ENCODE assay signal across 10 mouse cellular contexts in the genomic region with DNA sequence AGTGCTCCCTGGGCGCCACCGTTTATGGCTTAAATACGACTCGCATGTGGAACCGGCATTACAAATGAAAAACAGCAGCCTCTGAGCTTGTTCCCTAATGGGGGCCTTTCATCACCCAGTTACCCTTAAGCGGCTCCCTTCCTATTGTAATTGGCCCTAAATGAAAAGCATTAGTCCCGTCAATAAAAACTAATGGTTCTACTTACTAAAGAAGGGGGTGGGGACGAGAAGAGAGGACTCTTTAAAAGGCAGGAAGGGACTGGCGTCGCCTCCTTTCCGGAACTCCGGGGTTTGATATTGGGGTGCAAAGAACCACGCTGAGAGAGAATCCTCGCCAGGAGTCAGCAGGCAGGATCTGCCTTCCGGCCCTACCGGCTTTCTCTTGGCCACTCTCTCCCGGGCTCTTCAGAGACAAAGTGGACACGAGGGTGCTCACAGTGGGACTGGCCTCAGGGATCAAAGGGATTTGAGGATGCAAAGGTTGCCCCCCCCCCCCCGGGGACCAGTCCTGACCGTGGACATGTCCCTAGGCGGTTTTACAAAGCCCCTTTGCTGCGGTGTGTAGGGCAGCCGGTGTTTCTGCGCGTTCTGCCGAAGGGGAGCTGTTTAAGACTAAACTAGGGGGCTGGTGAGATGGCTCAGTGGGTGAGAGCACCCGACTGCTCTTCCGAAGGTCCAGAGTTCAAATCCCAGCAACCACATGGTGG.
A peak's percentile ranks its signal among the peaks of the same experiment; 100 is the strongest.
DNase-seq lines count a peak whose midpoint lies in the region; ATAC-seq lines count a peak whose summit lies in the region.
"Had no signal": no experiment of that assay in that cellular context is flagged by ENCODE, and none has a peak within 500 bp of the region (broad histone marks: within the 10 kb centered on the region; RNA-seq: fewer than 3 reads in every experiment).

No protein-coding gene starts in this region.

- no peaks in the 10 kb centered on the region for H3K9me3 ChIP-seq in kidney, embryonic 16.5 days (ENCODE audit: low read length)
- 0 out of 2 replicates have a peak, but pooled peaks cover 3% of the 10 kb centered on the region for H3K9me3 ChIP-seq in forebrain, embryonic 13.5 days (replicated peaks)
- H3K9me3 ChIP-seq in limb, embryonic 13.5 days, result peaks cover 11% of the 10 kb centered on the region
- no peaks in the 10 kb centered on the region for H3K9me3 ChIP-seq in stomach, embryonic 15.5 days

- DNase-seq in kidney, postnatal 14 days, result no peak
- DNase-seq in layer of hippocampus, adult 8-10 months (ENCODE audit: low spot score in 2 of 2), result no peak
- no peak for DNase-seq in gastrocnemius, postnatal 36 days
- DNase-seq: adrenal gland, postnatal 36 days had no signal

- no peak overlapping the region for H3K9ac ChIP-seq in kidney, embryonic 16.5 days (replicated peaks; ENCODE audit: low read length)
- no peak overlapping the region for H3K9ac ChIP-seq in forebrain, embryonic 13.5 days
- peak overlapping the region; percentile 39; the same call in 1 of the 2 replicates for H3K9ac ChIP-seq in limb, embryonic 13.5 days
- H3K9ac ChIP-seq in stomach, embryonic 15.5 days, result no peak overlapping the region

- H3K27me3 ChIP-seq in kidney, embryonic 16.5 days (ENCODE audit: insufficient read depth, low read length), result peaks cover 43% of the 10 kb centered on the region
- H3K27me3 ChIP-seq in forebrain, embryonic 13.5 days, result peaks cover 67% of the 10 kb centered on the region
- peaks cover 72% of the 10 kb centered on the region for H3K27me3 ChIP-seq in limb, embryonic 13.5 days
- H3K27me3 ChIP-seq in stomach, embryonic 15.5 days (replicated peaks), result peaks cover 27% of the 10 kb centered on the region

- WGBS in kidney, embryonic 16.5 days, result 3% methylated on average over 28 of the region's 28 CpGs
- WGBS in forebrain, embryonic 13.5 days, result 3% methylated on average over 28 of the region's 28 CpGs
- 1% methylated on average over 28 of the region's 28 CpGs for WGBS in limb, embryonic 13.5 days
- 6% methylated on average over 28 of the region's 28 CpGs for WGBS in stomach, embryonic 15.5 days

- no peak for ATAC-seq in kidney, embryonic 16.5 days (ENCODE audit: low FRiP score, low TSS enrichment)
- no peak for ATAC-seq in forebrain, embryonic 13.5 days
- peak; percentile 49 for ATAC-seq in limb, embryonic 13.5 days (ENCODE audit: low FRiP score, low read depth)
- ATAC-seq in stomach, embryonic 15.5 days (ENCODE audit: insufficient read depth, low FRiP score, low read depth), result no peak
- ATAC-seq in megakaryocyte, adult 5-6 weeks (ENCODE audit: poor library complexity, severe bottlenecking), result no peak

- peak overlapping the region; percentile 22 for H3K4me3 ChIP-seq in kidney, embryonic 16.5 days (ENCODE audit: low read length)
- H3K4me3 ChIP-seq in forebrain, embryonic 13.5 days, result peak overlapping the region; percentile 20
- H3K4me3 ChIP-seq in limb, embryonic 13.5 days, result peak overlapping the region; percentile 27
- peak overlapping the region; percentile 9; the same call in 1 of the 2 replicates for H3K4me3 ChIP-seq in stomach, embryonic 15.5 days (replicated peaks)
- H3K4me3 ChIP-seq: megakaryocyte, embryonic 14.5 days had no signal

- peak overlapping the region; percentile 37 for H3K4me2 ChIP-seq in kidney, embryonic 16.5 days (replicated peaks; ENCODE audit: low read depth, low read length)
- H3K4me2 ChIP-seq in forebrain, embryonic 13.5 days, result peak overlapping the region; percentile 52
- peak overlapping the region; percentile 62 for H3K4me2 ChIP-seq in limb, embryonic 13.5 days (replicated peaks)
- peak overlapping the region; percentile 22; the same call in 1 of the 2 replicates for H3K4me2 ChIP-seq in stomach, embryonic 15.5 days

- H3K4me1 ChIP-seq in kidney, embryonic 16.5 days (ENCODE audit: insufficient read depth, low read length), result no peaks in the 10 kb centered on the region
- H3K4me1 ChIP-seq in forebrain, embryonic 13.5 days, result peaks cover 7% of the 10 kb centered on the region; the same call in 1 of the 2 replicates
- H3K4me1 ChIP-seq in limb, embryonic 13.5 days, result peaks cover 24% of the 10 kb centered on the region
- no peaks in the 10 kb centered on the region for H3K4me1 ChIP-seq in stomach, embryonic 15.5 days
- H3K4me1 ChIP-seq: megakaryocyte, embryonic 14.5 days had no signal

- no peak overlapping the region for H3K27ac ChIP-seq in kidney, embryonic 16.5 days (ENCODE audit: low read length)
- H3K27ac ChIP-seq in forebrain, embryonic 13.5 days, result no peak overlapping the region
- H3K27ac ChIP-seq in limb, embryonic 13.5 days, result peak overlapping the region; percentile 52; the same call in 1 of the 2 replicates
- H3K27ac ChIP-seq in stomach, embryonic 15.5 days, result no peak overlapping the region

- no peaks in the 10 kb centered on the region for H3K36me3 ChIP-seq in kidney, embryonic 16.5 days (ENCODE audit: insufficient read depth, low read length)
- no peaks in the 10 kb centered on the region for H3K36me3 ChIP-seq in forebrain, embryonic 13.5 days (ENCODE audit: poor library complexity, severe bottlenecking)
- no peaks in the 10 kb centered on the region for H3K36me3 ChIP-seq in limb, embryonic 13.5 days
- H3K36me3 ChIP-seq in stomach, embryonic 15.5 days, result no peaks in the 10 kb centered on the region

- intact Hi-C loops in gastrocnemius, postnatal 36 days (cut with DNase I), result no loop called here
